Mouse (Mus musculus): ENCODE measurements around the gene Pou6f2. TPM values are rescaled to one million over a fixed set of nuclear protein-coding genes. Genes with fewer than 3 reads are reported as not detected.

Pou6f2 gene
- polyA plus RNA-seq, 2 experiments, result not detected

DNA sequence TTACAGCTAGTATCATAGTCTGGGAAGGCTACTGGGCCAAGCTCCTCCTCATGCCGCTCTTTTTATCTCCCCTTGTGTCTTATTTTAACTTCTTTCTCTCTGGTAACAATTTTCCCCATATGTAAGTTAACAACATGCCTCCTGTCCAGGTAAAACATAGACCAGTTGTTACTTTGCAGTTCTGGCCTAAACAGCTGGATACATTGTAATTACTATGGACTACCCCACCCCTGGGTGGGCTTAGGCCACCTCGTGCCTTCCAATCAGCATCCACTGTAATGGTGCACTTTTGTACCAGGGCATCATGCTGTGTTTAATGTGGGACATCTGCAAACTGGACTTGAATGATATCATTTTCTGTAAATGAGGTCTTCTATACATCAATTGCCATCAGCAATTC, 271.4 kb downstream of the Pou6f2 start:
- H3K9me3 ChIP-seq (ENCODE audit: control insufficient read depth, low read length), result no peaks in the 10 kb centered on the region
- DNase-seq (ENCODE audit: low read depth in 3 of 3, low spot score in 3 of 3) (no peak), ATAC-seq (ENCODE audit: insufficient read depth) (no peak)
- no peak overlapping the region for H3K27ac ChIP-seq
- WGBS (ENCODE audit: insufficient replicate concordance), result 46% methylated on average over 2 of the region's 2 CpGs
- H3K27me3 ChIP-seq (ENCODE audit: control insufficient read depth, insufficient read depth, low read length), result no peaks in the 10 kb centered on the region
- no peaks in the 10 kb centered on the region for H3K36me3 ChIP-seq (replicated peaks; ENCODE audit: control insufficient read depth, insufficient read depth, low read depth)
- no peaks in the 10 kb centered on the region for H3K4me1 ChIP-seq (replicated peaks; ENCODE audit: control insufficient read depth in 2 of 2, insufficient read depth in 2 of 2, low read length in 1 of 2)
- H3K4me2 ChIP-seq (ENCODE audit: low read depth), result no peak overlapping the region
- H3K4me3 ChIP-seq (ENCODE audit: insufficient read depth in 1 of 2, low read depth in 2 of 2, low read length in 2 of 2), result no peak overlapping the region
- TF ChIP-seq CTCF (IDR thresholded peaks at IDR 0.05; ENCODE audit: low read depth) (no peak), EP300 (IDR thresholded peaks at IDR 0.05; ENCODE audit: low read depth) (no peak)
- no peak overlapping the region for H3K9ac ChIP-seq (replicated peaks)

DNA sequence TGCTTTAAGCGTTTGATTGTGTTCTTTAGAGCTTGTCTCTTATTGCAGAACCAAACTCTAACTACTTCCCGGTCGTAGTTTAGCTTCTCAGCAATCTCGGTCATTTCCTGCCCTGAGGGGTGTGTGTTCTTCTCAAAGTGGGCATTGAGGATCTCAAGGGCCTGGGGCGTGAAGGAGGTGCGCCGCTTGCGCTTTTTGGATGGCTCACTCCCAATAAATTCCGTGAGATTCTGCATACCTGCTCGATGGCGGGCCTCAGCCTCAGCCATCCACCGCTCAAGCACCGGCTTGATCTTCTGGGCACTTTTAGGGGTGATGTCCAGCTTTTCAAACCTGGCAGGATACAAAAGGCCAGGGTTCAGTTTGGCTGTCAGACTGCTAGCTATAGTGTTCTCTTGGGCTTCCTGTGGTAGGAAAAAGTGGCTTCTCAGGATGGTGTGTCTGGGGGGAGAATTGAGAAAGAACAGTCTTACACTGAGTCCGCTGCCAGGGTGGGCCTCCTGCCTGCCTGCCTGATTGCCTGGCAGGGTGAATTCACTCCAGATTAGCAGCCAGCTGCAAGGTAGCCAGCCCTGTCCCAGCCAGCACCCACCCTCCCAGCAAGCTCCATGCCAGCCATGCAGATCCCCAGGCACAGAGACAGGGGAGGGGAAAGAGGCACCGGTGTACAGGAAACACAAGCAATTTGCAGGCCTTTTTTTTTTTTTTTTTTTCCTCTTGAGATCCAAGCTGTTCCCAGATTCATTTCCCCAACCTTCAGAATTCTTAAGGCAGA, 272.1 kb downstream of the Pou6f2 start:
- Histone ChIP-seq H3K27me3 (ENCODE audit: control insufficient read depth, insufficient read depth, low read length) (no peaks in the 10 kb centered on the region), H3K27ac (no peak overlapping the region), H3K9me3 (ENCODE audit: control insufficient read depth, low read length) (no peaks in the 10 kb centered on the region), H3K4me1 (replicated peaks; ENCODE audit: control insufficient read depth in 2 of 2, insufficient read depth in 2 of 2, low read length in 1 of 2) (no peaks in the 10 kb centered on the region), H3K4me2 (ENCODE audit: low read depth) (no peak overlapping the region), H3K9ac (replicated peaks) (no peak overlapping the region), H3K36me3 (replicated peaks; ENCODE audit: control insufficient read depth, insufficient read depth, low read depth) (no peaks in the 10 kb centered on the region), H3K4me3 (ENCODE audit: insufficient read depth in 1 of 2, low read depth in 2 of 2, low read length in 2 of 2) (no peak overlapping the region)
- ATAC-seq (ENCODE audit: insufficient read depth) (no peak), DNase-seq (ENCODE audit: low read depth in 3 of 3, low spot score in 3 of 3) (no peak)
- TF ChIP-seq CTCF (IDR thresholded peaks at IDR 0.05; ENCODE audit: low read depth), result no peak
- TF ChIP-seq EP300 (IDR thresholded peaks at IDR 0.05; ENCODE audit: low read depth), result no peak
- 46% methylated on average over 15 of the region's 15 CpGs for WGBS (ENCODE audit: insufficient replicate concordance)

DNA sequence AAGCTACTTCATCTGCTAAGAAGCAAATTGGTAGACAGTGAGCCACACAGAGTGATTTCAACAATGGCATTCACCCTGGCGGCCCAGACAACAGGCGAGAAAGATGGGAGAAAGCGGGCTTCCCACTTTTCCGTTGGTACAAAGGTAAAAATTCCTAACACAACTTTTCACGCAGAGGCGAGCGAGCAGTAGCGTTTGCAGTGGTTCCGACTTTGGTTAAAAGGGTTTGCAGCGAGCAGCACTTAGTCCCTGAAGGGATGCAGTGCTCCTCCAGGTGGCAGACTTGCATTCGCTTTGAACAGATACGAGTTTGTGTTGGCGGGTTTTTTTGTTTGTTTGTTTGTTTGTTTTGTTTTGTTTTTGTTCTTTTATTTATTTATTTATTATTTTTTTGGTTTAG, 273.1 kb downstream of the Pou6f2 start:
- Histone ChIP-seq H3K4me3 (ENCODE audit: insufficient read depth in 1 of 2, low read depth in 2 of 2, low read length in 2 of 2) (no peak overlapping the region), H3K9ac (replicated peaks) (no peak overlapping the region), H3K4me2 (ENCODE audit: low read depth) (no peak overlapping the region), H3K4me1 (replicated peaks; ENCODE audit: control insufficient read depth in 2 of 2, insufficient read depth in 2 of 2, low read length in 1 of 2) (no peaks in the 10 kb centered on the region), H3K27ac (no peak overlapping the region), H3K36me3 (replicated peaks; ENCODE audit: control insufficient read depth, insufficient read depth, low read depth) (no peaks in the 10 kb centered on the region), H3K27me3 (ENCODE audit: control insufficient read depth, insufficient read depth, low read length) (no peaks in the 10 kb centered on the region), H3K9me3 (ENCODE audit: control insufficient read depth, low read length) (no peaks in the 10 kb centered on the region)
- no peak for DNase-seq (ENCODE audit: low read depth in 3 of 3, low spot score in 3 of 3)
- ATAC-seq (ENCODE audit: insufficient read depth), result no peak
- TF ChIP-seq CTCF (IDR thresholded peaks at IDR 0.05; ENCODE audit: low read depth), result peak; percentile 26; the same call in 1 of the 2 replicates
- no peak for TF ChIP-seq EP300 (IDR thresholded peaks at IDR 0.05; ENCODE audit: low read depth)
- 11% methylated on average over 13 of the region's 13 CpGs for WGBS (ENCODE audit: insufficient replicate concordance)

DNA sequence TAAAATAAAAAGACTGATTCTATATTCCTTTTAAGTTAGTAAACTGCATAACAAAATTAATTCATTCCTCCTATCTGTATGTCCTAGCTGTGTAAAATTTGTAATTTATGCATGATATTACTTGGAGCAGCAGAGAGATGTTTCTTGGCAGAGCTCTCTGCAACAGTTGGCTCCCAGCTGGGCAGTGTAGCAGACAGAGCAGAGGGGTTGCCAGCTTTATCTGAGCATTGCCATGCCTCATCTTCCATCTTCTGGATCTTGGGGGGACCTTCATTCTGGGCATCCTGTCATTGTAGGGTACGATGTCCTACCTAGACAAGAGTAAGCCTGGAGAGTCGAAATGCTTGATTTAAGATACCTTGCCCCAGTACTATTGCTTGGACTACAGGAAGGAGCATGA, 277.1 kb downstream of the Pou6f2 start:
- no peak overlapping the region for H3K9ac ChIP-seq (replicated peaks)
- H3K4me1 ChIP-seq (replicated peaks; ENCODE audit: control insufficient read depth in 2 of 2, insufficient read depth in 2 of 2, low read length in 1 of 2), result no peaks in the 10 kb centered on the region
- no peak overlapping the region for H3K27ac ChIP-seq
- H3K9me3 ChIP-seq (ENCODE audit: control insufficient read depth, low read length), result no peaks in the 10 kb centered on the region
- WGBS (ENCODE audit: insufficient replicate concordance), result 66% methylated on average over 2 of the region's 2 CpGs
- no peaks in the 10 kb centered on the region for H3K27me3 ChIP-seq (ENCODE audit: control insufficient read depth, insufficient read depth, low read length)
- H3K4me2 ChIP-seq (ENCODE audit: low read depth), result no peak overlapping the region
- no peak for ATAC-seq (ENCODE audit: insufficient read depth)
- no peaks in the 10 kb centered on the region for H3K36me3 ChIP-seq (replicated peaks; ENCODE audit: control insufficient read depth, insufficient read depth, low read depth)
- no peak overlapping the region for H3K4me3 ChIP-seq (ENCODE audit: insufficient read depth in 1 of 2, low read depth in 2 of 2, low read length in 2 of 2)
- TF ChIP-seq CTCF (IDR thresholded peaks at IDR 0.05; ENCODE audit: low read depth) (no peak), EP300 (IDR thresholded peaks at IDR 0.05; ENCODE audit: low read depth) (no peak)
- no peak for DNase-seq (ENCODE audit: low read depth in 3 of 3, low spot score in 3 of 3)

DNA sequence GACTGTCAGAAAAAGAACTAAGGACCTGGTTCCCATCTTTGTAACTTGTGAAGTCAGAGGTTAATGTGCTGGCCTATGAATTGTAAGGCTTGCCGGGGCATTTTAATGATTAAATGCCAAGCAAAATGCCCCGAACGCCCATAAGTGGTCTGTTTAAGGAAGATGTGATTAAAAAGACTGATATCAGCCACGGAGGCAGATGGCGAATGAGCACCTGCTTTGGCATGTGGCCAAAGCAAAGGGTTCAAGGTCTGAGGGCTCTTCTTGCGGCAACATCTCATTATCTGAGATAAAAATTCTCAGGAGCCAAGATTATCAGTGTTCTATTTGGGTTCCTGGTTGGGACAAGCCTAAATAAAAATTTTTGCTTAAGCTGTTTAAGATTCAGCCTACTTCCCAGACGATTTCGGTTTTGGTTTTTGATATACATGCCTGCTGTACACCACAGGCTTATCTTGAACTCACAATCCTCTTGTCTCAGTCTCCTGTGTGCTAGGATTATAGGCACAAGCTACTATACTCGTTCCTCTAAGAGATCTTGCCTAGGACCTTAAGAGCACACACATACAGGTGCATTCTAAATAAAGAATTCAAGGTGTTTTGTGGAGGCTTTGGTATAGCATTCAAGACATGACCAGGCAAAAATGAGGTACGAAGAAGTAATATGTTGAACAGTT, 315.9 kb downstream of the Pou6f2 start:
- no peaks in the 10 kb centered on the region for H3K4me1 ChIP-seq (replicated peaks; ENCODE audit: control insufficient read depth in 2 of 2, insufficient read depth in 2 of 2, low read length in 1 of 2)
- TF ChIP-seq EP300 (IDR thresholded peaks at IDR 0.05; ENCODE audit: low read depth), result no peak
- ATAC-seq (ENCODE audit: insufficient read depth), result no peak
- WGBS (ENCODE audit: insufficient replicate concordance), result 48% methylated on average over 10 of the region's 10 CpGs
- H3K36me3 ChIP-seq (replicated peaks; ENCODE audit: control insufficient read depth, insufficient read depth, low read depth), result no peaks in the 10 kb centered on the region
- no peaks in the 10 kb centered on the region for H3K9me3 ChIP-seq (ENCODE audit: control insufficient read depth, low read length)
- H3K4me3 ChIP-seq (ENCODE audit: insufficient read depth in 1 of 2, low read depth in 2 of 2, low read length in 2 of 2), result no peak overlapping the region
- H3K4me2 ChIP-seq (ENCODE audit: low read depth), result no peak overlapping the region
- H3K27ac ChIP-seq, result no peak overlapping the region
- H3K27me3 ChIP-seq (ENCODE audit: control insufficient read depth, insufficient read depth, low read length), result no peaks in the 10 kb centered on the region
- DNase-seq (ENCODE audit: low read depth in 3 of 3, low spot score in 3 of 3), result no peak
- H3K9ac ChIP-seq (replicated peaks), result no peak overlapping the region

Measured in liver, embryonic 14.5 days (tissue).